Mouse (Mus musculus): ENCODE measurements around the gene Mta3.

GRCm38 (mm10) chr17:83693941-83694340, 12.0 kb upstream of the Mta3 start:
- TF ChIP-seq CTCF (IDR thresholded peaks at IDR 0.05; ENCODE audit: low read depth), result no peak
- no peak for TF ChIP-seq EP300 (optimal IDR thresholded peaks at IDR 0.05)

Measured in stomach, postnatal 0 days (tissue).